Mouse (Mus musculus) thymus, postnatal 14 days (tissue): ENCODE results near the gene Olfr1500.
"Not testable (repeated sequence)": the region's sequence is repeated elsewhere in the genome, so short reads cannot be mapped to it uniquely, and the experiment has no call there.

Source experiments
- DNase-seq: peaks from one replicate; pipeline ENCODE4 v3.0.0; 2021

Gene Olfr1500

DNA sequence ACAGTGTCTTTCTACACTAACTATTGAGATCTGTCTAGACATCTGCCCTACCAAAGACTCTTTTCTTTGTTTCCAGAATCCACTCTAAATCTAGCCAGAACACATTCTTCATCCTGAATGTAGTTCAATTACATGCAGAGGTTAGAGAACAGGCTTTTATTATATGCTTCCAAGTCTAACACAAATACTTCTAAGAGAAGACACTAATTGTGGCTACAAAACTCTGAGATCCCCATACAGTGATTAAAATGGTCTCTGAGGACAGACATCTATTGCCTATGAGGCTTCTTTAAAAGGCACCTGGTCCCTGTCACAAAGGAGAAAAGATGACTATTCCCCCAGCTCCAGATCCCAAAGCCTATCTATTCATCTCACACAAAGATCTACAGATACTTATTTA lies at the start of gene Olfr1500:
Olfr1500 (minus strand) TSS at position 101 of the 400 bp plus-strand sequence.
- no peak for DNase-seq

DNA sequence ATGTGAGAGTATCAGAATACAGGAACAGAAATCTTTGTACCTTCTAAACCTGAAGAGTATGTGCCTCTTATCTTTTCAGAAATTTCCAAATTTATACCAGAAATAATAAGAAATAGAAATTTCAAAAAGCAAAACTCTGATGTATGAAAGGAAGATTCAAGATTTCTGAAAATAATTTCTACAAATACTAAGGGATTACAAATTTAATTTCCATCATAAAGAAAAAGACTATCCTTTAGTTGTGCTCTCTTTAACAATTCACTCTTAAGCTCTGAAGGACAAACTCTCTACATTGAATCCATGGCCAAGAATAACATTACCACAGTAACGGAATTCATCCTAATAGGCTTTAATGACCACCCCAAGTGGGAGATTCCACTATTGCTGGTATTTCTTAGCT lies 31.2 kb upstream of the Olfr1500 start, which contains the start of gene Olfr1502:
Olfr1502 (plus strand) TSS at position 301 of the 400 bp plus-strand sequence.
- DNase-seq, result no peak

DNA sequence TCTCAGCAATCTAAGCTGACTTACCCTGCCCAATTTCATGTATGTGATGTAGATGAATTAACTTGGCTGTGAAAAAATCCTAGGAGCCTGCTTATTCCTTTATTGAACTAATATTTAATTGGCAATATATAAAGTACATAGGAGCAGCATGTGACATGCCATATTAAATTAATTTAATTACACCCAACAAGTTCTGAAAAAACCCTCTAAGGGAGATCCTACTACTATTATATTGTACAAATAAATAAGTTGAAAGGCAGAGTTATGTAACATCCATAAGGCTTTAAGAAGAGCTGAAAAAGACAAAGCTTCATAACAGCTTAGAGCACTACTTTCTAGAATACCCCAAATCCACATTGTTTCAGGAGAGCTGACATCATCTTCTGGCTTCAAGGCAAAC lies 20.3 kb upstream of the Olfr1500 start, which contains the start of gene Olfr1501:
Olfr1501 (minus strand) TSS at position 101 of the 400 bp plus-strand sequence.
- DNase-seq, result not testable (repeated sequence)

DNA sequence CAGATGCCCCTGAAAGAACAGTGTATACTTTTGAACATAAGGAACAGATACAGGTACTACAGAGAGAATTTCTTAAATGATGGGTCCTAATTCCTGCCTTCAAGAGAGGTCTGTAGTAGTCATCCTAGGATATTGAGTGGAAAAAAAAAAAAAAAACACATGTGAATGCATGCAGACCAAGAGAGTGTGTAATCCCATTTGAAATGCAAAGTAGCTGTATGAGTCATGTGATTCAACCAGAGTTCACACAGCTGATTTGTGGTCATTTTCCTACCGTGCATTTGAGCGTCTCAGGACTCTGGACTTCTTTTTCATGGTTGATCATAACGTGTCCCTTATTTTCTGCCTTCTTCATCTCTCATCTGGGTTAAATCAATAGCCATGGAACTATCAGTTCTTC lies 1.8 kb downstream of the Olfr1500 start:
- DNase-seq, result no peak

- DNase-seq, result no peak
These were observed 9.4 kb downstream of the Olfr1500 start for GRCm38 (mm10) chr19:13820847-13821246.

- no peak for DNase-seq
These were observed 10.9 kb downstream of the Olfr1500 start, which contains the start of gene Olfr1499 for GRCm38 (mm10) chr19:13819347-13819746. TSS of gene Olfr1499 (minus strand) at chr19:13819447.

DNA sequence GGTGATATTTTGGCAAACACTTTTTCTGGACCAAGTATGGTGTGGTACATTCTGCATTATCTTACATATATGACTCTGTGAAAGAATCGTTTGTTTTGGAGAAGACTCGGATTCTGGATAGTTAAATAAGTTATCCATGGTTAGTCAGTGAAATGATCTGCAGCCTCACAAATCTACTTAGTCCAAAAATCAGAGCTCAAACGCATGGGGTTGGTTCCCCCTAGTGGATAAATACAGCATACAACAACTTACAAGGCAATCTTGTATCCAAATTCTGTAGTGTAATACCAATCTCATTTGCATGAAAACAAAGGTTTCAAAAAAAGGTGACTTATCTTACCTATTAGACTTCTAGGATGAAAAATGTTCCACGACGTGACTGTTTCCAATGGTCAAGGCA lies 11.5 kb downstream of the Olfr1500 start:
- DNase-seq, result no peak

DNA sequence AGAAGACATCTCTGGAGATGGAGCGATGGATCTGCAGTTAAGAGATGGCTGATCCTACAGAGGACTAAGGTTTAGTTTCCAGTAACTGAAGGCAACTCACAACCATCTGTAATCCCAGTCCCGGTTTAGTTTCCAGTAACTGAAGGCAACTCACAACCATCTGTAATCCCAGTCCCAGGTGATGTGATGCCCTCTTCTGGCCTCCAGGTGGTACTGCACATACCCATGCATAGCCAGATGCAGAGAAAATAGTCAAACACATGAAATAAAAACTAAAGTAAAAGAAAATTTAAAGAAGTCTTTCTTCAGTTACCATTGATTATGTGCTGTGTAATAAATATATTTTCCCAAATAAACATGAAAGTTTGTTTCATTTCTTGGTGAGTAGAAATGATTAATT lies 17.5 kb downstream of the Olfr1500 start:
- DNase-seq, result no peak

DNA sequence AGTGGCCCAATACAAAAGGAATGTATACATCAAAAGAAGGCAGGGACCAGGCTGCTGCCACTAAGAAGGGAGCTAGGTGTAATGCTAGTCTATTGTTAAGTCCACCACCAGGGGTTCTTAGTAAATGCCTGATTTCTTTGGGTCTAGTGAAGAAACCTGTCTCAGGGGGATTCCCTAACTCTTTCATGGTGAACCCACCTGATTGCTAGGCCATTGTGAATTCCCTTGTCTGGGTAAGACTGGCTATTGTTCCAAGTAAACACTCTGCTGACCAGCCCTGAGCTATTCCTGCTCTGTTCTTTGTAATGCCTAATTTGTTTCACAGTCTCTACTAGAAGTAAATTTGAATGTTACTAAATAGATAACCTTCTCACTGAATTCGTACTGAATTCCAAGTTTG lies 24.8 kb downstream of the Olfr1500 start:
- not testable (repeated sequence) for DNase-seq

DNA sequence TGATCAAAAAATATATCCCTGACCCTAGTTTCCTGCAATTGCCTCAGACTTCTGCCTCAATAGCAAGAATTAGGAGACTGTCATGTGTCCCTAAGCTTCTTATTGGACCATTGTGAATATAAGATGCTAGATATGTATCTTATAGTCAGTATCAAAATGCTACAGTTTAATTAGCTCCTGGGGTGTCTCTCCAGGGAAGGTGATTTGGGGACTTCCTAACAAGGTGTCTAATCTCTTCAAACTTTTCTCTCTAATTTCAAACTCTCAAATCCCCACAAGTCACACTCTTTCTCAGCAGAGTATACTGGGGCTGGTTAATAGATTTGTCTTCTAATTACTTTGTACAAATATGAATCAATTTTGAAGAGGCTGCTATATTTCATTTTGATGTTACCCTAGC lies 32.2 kb downstream of the Olfr1500 start, which contains the start of gene Olfr1497:
Olfr1497 (minus strand) TSS at position 101 of the 400 bp plus-strand sequence.
- DNase-seq, result no peak

DNA sequence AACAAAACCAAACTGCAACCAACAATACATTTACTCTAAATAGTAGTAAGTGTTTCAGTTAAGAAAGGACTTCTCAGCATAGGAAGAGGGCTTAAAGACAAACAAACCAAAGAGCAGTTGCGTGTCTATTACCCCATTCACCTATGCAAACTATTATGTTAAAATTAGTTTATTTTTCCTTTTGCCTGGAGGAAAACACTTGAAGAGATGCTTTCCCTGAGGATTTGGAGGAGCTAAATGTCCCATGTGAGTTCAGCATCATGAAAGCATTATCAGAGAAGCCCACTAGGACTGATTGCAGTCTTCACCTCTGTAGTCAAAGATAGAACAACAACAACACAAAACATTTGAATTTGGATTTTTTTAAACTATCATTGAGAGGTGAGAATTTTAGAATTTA lies 52.7 kb downstream of the Olfr1500 start, which contains the start of gene Olfr1496:
Olfr1496 (plus strand) TSS at position 301 of the 400 bp plus-strand sequence.
- DNase-seq, result no peak
